11 mouse cellular contexts compared by ENCODE assay signal in genomic region chr16:8862336-8862987, GRCm38 (mm10). TPM values are rescaled to one million over a fixed set of nuclear protein-coding genes. Genes with fewer than 3 reads are reported as not detected.
DNase-seq lines count a peak whose midpoint lies in the region; ATAC-seq and TF ChIP-seq lines count a peak whose summit lies in the region.
"Had no signal": no experiment of that assay in that cellular context is flagged by ENCODE, and none has a peak within 500 bp of the region (broad histone marks: within the 10 kb centered on the region; RNA-seq: fewer than 3 reads in every experiment).

No protein-coding gene starts in this region.

- H3K4me2 ChIP-seq in lung, postnatal 0 days (replicated peaks; ENCODE audit: low read depth, low read length), result no peak overlapping the region
- no peak overlapping the region for H3K4me2 ChIP-seq in midbrain, embryonic 13.5 days (replicated peaks)
- H3K4me2 ChIP-seq in kidney, embryonic 15.5 days, result no peak overlapping the region
- H3K4me2 ChIP-seq: embryonic facial prominence, embryonic 15.5 days; heart, embryonic 13.5 days; lung, embryonic 14.5 days had no signal

- peak; percentile 56 for DNase-seq in lung, postnatal 0 days (ENCODE audit: low spot score)
- DNase-seq in lung, postnatal 14 days, result no peak
- DNase-seq in adrenal gland, postnatal 14 days, result peak; percentile 62
- DNase-seq in gonadal fat pad, adult 2 months (ENCODE audit: low read depth), result peak; percentile 30
- no peak for DNase-seq in gastrocnemius, postnatal 14 days
- DNase-seq: layer of hippocampus, adult 9-11 months; lung, embryonic 14.5 days had no signal

- H3K9ac ChIP-seq in lung, postnatal 0 days (replicated peaks; ENCODE audit: low read depth), result no peak overlapping the region
- no peak overlapping the region for H3K9ac ChIP-seq in midbrain, embryonic 13.5 days (replicated peaks)
- H3K9ac ChIP-seq in kidney, embryonic 15.5 days, result no peak overlapping the region
- H3K9ac ChIP-seq: embryonic facial prominence, embryonic 15.5 days; heart, embryonic 13.5 days; lung, embryonic 14.5 days had no signal

- H3K9me3 ChIP-seq in lung, postnatal 0 days (ENCODE audit: low read length), result no peaks in the 10 kb centered on the region
- no peaks in the 10 kb centered on the region for H3K9me3 ChIP-seq in midbrain, embryonic 13.5 days
- no peaks in the 10 kb centered on the region for H3K9me3 ChIP-seq in kidney, embryonic 15.5 days (replicated peaks)
- H3K9me3 ChIP-seq: embryonic facial prominence, embryonic 15.5 days; heart, embryonic 13.5 days had no signal

- H3K36me3 ChIP-seq in lung, postnatal 0 days (ENCODE audit: insufficient read depth, low read length), result peaks cover 11% of the 10 kb centered on the region; the same call in 1 of the 2 replicates
- peaks cover 45% of the 10 kb centered on the region for H3K36me3 ChIP-seq in midbrain, embryonic 13.5 days
- H3K36me3 ChIP-seq in kidney, embryonic 15.5 days, result peaks cover 49% of the 10 kb centered on the region

- H3K4me3 ChIP-seq in lung, postnatal 0 days (ENCODE audit: low read depth, low read length), result no peak overlapping the region
- H3K4me3 ChIP-seq in midbrain, embryonic 13.5 days (replicated peaks), result no peak overlapping the region
- H3K4me3 ChIP-seq in kidney, embryonic 15.5 days (replicated peaks), result no peak overlapping the region
- H3K4me3 ChIP-seq: embryonic facial prominence, embryonic 15.5 days; heart, embryonic 13.5 days had no signal

- 80% methylated on average over 5 of the region's 5 CpGs for WGBS in lung, postnatal 0 days
- 95% methylated on average over 5 of the region's 5 CpGs for WGBS in midbrain, embryonic 13.5 days
- WGBS in kidney, embryonic 15.5 days, result 83% methylated on average over 5 of the region's 5 CpGs

- TF ChIP-seq CTCF in lung, postnatal 0 days (IDR thresholded peaks at IDR 0.05), result no peak

- peak overlapping the region; percentile 3; the same call in 1 of the 2 replicates for H3K27ac ChIP-seq in lung, postnatal 0 days (ENCODE audit: low read length)
- H3K27ac ChIP-seq in midbrain, embryonic 13.5 days, result no peak overlapping the region
- H3K27ac ChIP-seq in kidney, embryonic 15.5 days, result no peak overlapping the region
- H3K27ac ChIP-seq: embryonic facial prominence, embryonic 15.5 days; heart, embryonic 13.5 days had no signal

- H3K4me1 ChIP-seq in lung, postnatal 0 days (ENCODE audit: insufficient read depth, low read depth, low read length), result peaks cover 5% of the 10 kb centered on the region; the same call in 1 of the 2 replicates
- H3K4me1 ChIP-seq in midbrain, embryonic 13.5 days (replicated peaks), result no peaks in the 10 kb centered on the region; the same call in 1 of the 2 replicates
- H3K4me1 ChIP-seq in kidney, embryonic 15.5 days, result 0 out of 2 replicates have a peak, but pooled peaks cover 10% of the 10 kb centered on the region

- no peaks in the 10 kb centered on the region for H3K27me3 ChIP-seq in lung, postnatal 0 days (replicated peaks; ENCODE audit: insufficient read depth, low read length)
- no peaks in the 10 kb centered on the region for H3K27me3 ChIP-seq in midbrain, embryonic 13.5 days
- H3K27me3 ChIP-seq in kidney, embryonic 15.5 days, result no peaks in the 10 kb centered on the region
- H3K27me3 ChIP-seq: embryonic facial prominence, embryonic 15.5 days; heart, embryonic 13.5 days had no signal

- TF ChIP-seq EP300 in lung, postnatal 0 days (IDR thresholded peaks at IDR 0.05), result no peak

- peak; percentile 30; the same call in 1 of the 2 replicates for ATAC-seq in lung, postnatal 0 days
- no peak for ATAC-seq in midbrain, embryonic 13.5 days
- ATAC-seq in kidney, embryonic 15.5 days (replicated peaks; ENCODE audit: low FRiP score), result no peak

- intact Hi-C loops in gastrocnemius, postnatal 14 days (cut with DNase I; ENCODE audit: low total_unique reads), result no loop called here

RNA-seq across cellular contexts. Expression of gene 1810013L24Rik, which starts 32.6 kb away (rescaled TPM):
- 19.7 and 20.3 TPM in 2 replicates for polyA plus RNA-seq in lung, postnatal 0 days (2015; fragmentation: Nextera tagmentation; extraction: Ambion mirVana)
- 67.6 and 73.0 TPM in 2 replicates for total RNA-seq in adrenal gland, postnatal 14 days (2021)
- polyA plus RNA-seq in gonadal fat pad, adult 2 months (2012; rRNA removed), result 25.6 and 29.4 TPM in 2 replicates
- 31.3 and 35.4 TPM in 2 replicates for polyA plus RNA-seq in midbrain, embryonic 13.5 days (2015; fragmentation: Nextera tagmentation; extraction: Ambion mirVana)
- 10 to 100 TPM; 55.2 to 60.6 TPM for total RNA-seq in gastrocnemius, postnatal 14 days (2021)
- 20.4 and 20.8 TPM in 2 replicates for polyA plus RNA-seq in kidney, embryonic 15.5 days (2015; fragmentation: Nextera tagmentation; extraction: Ambion mirVana)

Comparison
In these comparisons a context has a peak if more than half of its experiments do, and no peak if none do; other contexts are left out.
1. DNase-seq: peak in lung, postnatal 0 days (single experiment), adrenal gland, postnatal 14 days (single experiment) and gonadal fat pad, adult 2 months (single experiment); none in lung, postnatal 14 days (single experiment) and gastrocnemius, postnatal 14 days (single experiment).